Mouse (Mus musculus) left cerebral cortex, postnatal 4 days (tissue): ENCODE data around the gene Pml. TPM values are rescaled to one million over a fixed set of nuclear protein-coding genes. Genes with fewer than 3 reads are reported as not detected.

ENCODE experiments used
- DNase-seq: peaks from one replicate; pipeline ENCODE4 v3.0.0-alpha.2; 2022
- intact Hi-C: fragments of 180-260 bp; cut with DNase I; formaldehyde crosslinking; loops from one replicate; pipeline ENCODE4 v1.15.1; 2025
- microRNA-seq: library from miRNA; unstranded; fragments of <30 nt; microRNA quantifications from one replicate; pipeline ENCODE4 v1.2.0, GENCODE M21; 2022
- total RNA-seq, 2 experiments: library from RNA; stranded (reverse); gene quantifications; 2 replicates each; pipeline ENCODE4 v1.2.3; 2021

Pml gene
- total RNA-seq, 2 experiments from 2014 or later: 11.3 to 14.7 TPM

- intact Hi-C loops: no loop called here
- no peak for DNase-seq
These were observed 73.7 kb downstream of the Pml start for GRCm38 (mm10) chr9:58175745-58176487.

GRCm38 (mm10) chr9:58174818-58175251, 74.8 kb downstream of the Pml start:
- no peak for DNase-seq
- intact Hi-C loops: no loop called here

GRCm38 (mm10) chr9:58172863-58173262, 76.7 kb downstream of the Pml start:
- intact Hi-C loops: no loop called here
- DNase-seq: no peak

GRCm38 (mm10) chr9:58169426-58169825, 80.2 kb downstream of the Pml start:
- DNase-seq: no peak
- intact Hi-C loops: no loop called here

GRCm38 (mm10) chr9:58168880-58169279, 80.7 kb downstream of the Pml start:
- intact Hi-C loops: no loop called here

More at GRCm38 (mm10) chr9:58168880-58169279, 80.7 kb downstream of the Pml start:
- no peak for DNase-seq

Small RNAs within 50 kb of the gene (microRNA-seq; reads per million reads assigned to microRNA genes)
- not detected for gene Mir6385

Other genes starting within 250 kb of the Pml start
- gene Cyp11a1, start 243.4 kb downstream of the Pml start, total RNA-seq: 1 to 10 TPM; 1.7 to 2.0 TPM
- 10 to 100 TPM; 10.1 to 12.5 TPM for gene Stra6, start 186.0 kb downstream of the Pml start, total RNA-seq
- under 1 TPM; 0.62 to 0.66 TPM for gene Ccdc33, start 131.0 kb downstream of the Pml start, total RNA-seq
- gene Islr, start 45.5 kb downstream of the Pml start, total RNA-seq: 10 to 100 TPM; 18.6 to 19.3 TPM
- gene Islr2, start 45.5 kb downstream of the Pml start, total RNA-seq: 100 to 1,000 TPM; 328 to 363 TPM
- gene Stoml1, start 3.4 kb upstream of the Pml start, total RNA-seq: 10 to 100 TPM; 84.5 to 93.2 TPM
- gene Loxl1, start 63.4 kb upstream of the Pml start, total RNA-seq: 1 to 10 TPM; 4.8 to 5.5 TPM
- gene Tbc1d21, start 120.7 kb upstream of the Pml start, total RNA-seq: not detected
- gene Insyn1, start 238.8 kb upstream of the Pml start, total RNA-seq: 10 to 100 TPM; 81.2 to 83.5 TPM